Mouse (Mus musculus) neural tube, embryonic 10.5 days (tissue): ENCODE measurements around the gene Neto2.
A peak's percentile ranks its signal among the peaks of the same experiment; 100 is the strongest.

ENCODE experiments used
- DNase-seq: peaks from one replicate; pipeline ENCODE4 v3.0.0-alpha.2; 2017; ENCODE audit warnings: low spot score; ENCODE audit errors: extremely low spot score

Gene Neto2

GRCm38 (mm10) chr8:85603203-85603895, 97.4 kb downstream of the Neto2 start:
- DNase-seq = peak; percentile 53

GRCm38 (mm10) chr8:85602737-85603136, 98.0 kb downstream of the Neto2 start:
- no peak for DNase-seq

- DNase-seq = no peak
Observed at GRCm38 (mm10) chr8:85601741-85602140, 99.0 kb downstream of the Neto2 start.

GRCm38 (mm10) chr8:85597413-85598191, 103.1 kb downstream of the Neto2 start:
- DNase-seq = no peak

GRCm38 (mm10) chr8:85595391-85595790, 105.3 kb downstream of the Neto2 start:
- DNase-seq = no peak

GRCm38 (mm10) chr8:85594983-85595382, 105.7 kb downstream of the Neto2 start:
- no peak for DNase-seq

- DNase-seq = no peak
Observed at GRCm38 (mm10) chr8:85593324-85593723, 107.4 kb downstream of the Neto2 start.

GRCm38 (mm10) chr8:85591532-85591931, 109.2 kb downstream of the Neto2 start:
- DNase-seq = no peak

GRCm38 (mm10) chr8:85590258-85590657, 110.5 kb downstream of the Neto2 start:
- DNase-seq = no peak

GRCm38 (mm10) chr8:85588596-85588995, 112.1 kb downstream of the Neto2 start:
- DNase-seq = no peak
